Mouse (Mus musculus): Measurements from ENCODE around the gene Hmg20b. TPM values are rescaled to one million over a fixed set of nuclear protein-coding genes. Genes with fewer than 3 reads are reported as not detected.

The Hmg20b gene
- total RNA-seq (2023), result 10 to 100 TPM; 71.4 to 85.8 TPM

GRCm38 (mm10) chr10:81350351-81351063 lies at the start of gene Hmg20b:
Gene Hmg20b, minus strand, starts transcription at chr10:81350480.

GRCm38 (mm10) chr10:81392781-81393185 lies 42.5 kb upstream of the Hmg20b start, which contains the start of gene Smim24:
Gene Smim24, plus strand, starts transcription at chr10:81393051.

GRCm38 (mm10) chr10:81388505-81389055 lies 38.3 kb upstream of the Hmg20b start, which contains the start of gene Gm48552:
Gene Gm48552, plus strand, starts transcription at chr10:81389005.

GRCm38 (mm10) chr10:81383802-81384604 lies 33.7 kb upstream of the Hmg20b start, which contains the start of the genes Dohh and Gm48551:
Gene Dohh, plus strand, starts transcription at chr10:81384428.
Gene Gm48551, plus strand, starts transcription at chr10:81384466.

GRCm38 (mm10) chr10:81377793-81378552 lies 27.7 kb upstream of the Hmg20b start, which contains the start of gene Fzr1:
Gene Fzr1, minus strand, starts transcription at chr10:81378516.

GRCm38 (mm10) chr10:81365672-81366476 lies 15.6 kb upstream of the Hmg20b start, which contains the start of gene 4930404N11Rik:
Gene 4930404N11Rik, minus strand, starts transcription at chr10:81365816.

GRCm38 (mm10) chr10:81356991-81357844 lies 6.9 kb upstream of the Hmg20b start, which contains the start of gene Mfsd12:
Gene Mfsd12, plus strand, starts transcription at chr10:81357491.

GRCm38 (mm10) chr10:81342686-81343505 lies 7.4 kb downstream of the Hmg20b start, which contains the start of gene Gipc3:
Gene Gipc3, minus strand, starts transcription at chr10:81343266.

GRCm38 (mm10) chr10:81328386-81328785 lies 21.9 kb downstream of the Hmg20b start, which contains the start of gene Tbxa2r:
Gene Tbxa2r, plus strand, starts transcription at chr10:81328731.

GRCm38 (mm10) chr10:81320550-81321347 lies 29.5 kb downstream of the Hmg20b start, which contains the start of gene Cactin:
Gene Cactin, plus strand, starts transcription at chr10:81321103.

Other genes starting within 250 kb of the Hmg20b start
- gene Map2k2, start 244.6 kb downstream of the Hmg20b start, total RNA-seq (2023), result 100 to 1,000 TPM; 100 to 101 TPM
- 100 to 1,000 TPM; 124 TPM for gene Zbtb7a, start 215.3 kb downstream of the Hmg20b start, total RNA-seq (2023)
- 10 to 100 TPM; 23.5 to 34.3 TPM for gene Pias4, start 182.6 kb downstream of the Hmg20b start, total RNA-seq (2023)
- 1,000 to 10,000 TPM; 1,547 to 1,607 TPM for gene Eef2, start 173.8 kb downstream of the Hmg20b start, total RNA-seq (2023)
- gene Dapk3, start 167.5 kb downstream of the Hmg20b start, total RNA-seq (2023), result 10 to 100 TPM; 33.4 to 35.1 TPM
- gene 4930442H23Rik, start 166.6 kb downstream of the Hmg20b start, total RNA-seq (2023), result not detected
- gene Nmrk2, start 148.4 kb downstream of the Hmg20b start, total RNA-seq (2023), result not detected
- gene Atcay, start 119.6 kb downstream of the Hmg20b start, total RNA-seq (2023), result not detected
- gene Zfr2, start 117.3 kb downstream of the Hmg20b start, total RNA-seq (2023), result 1 to 10 TPM; 1.3 to 2.7 TPM
- gene Matk, start 97.5 kb downstream of the Hmg20b start, total RNA-seq (2023), result 10 to 100 TPM; 42.3 to 59.6 TPM
- 10 to 100 TPM; 75.9 to 85.4 TPM for gene Mrpl54, start 83.5 kb downstream of the Hmg20b start, total RNA-seq (2023)
- 10 to 100 TPM; 42.4 to 46.0 TPM for gene Apba3, start 83.5 kb downstream of the Hmg20b start, total RNA-seq (2023)
- 1 to 10 TPM; 1.7 to 4.5 TPM for gene Tjp3, start 58.9 kb downstream of the Hmg20b start, total RNA-seq (2023)
- gene Pip5k1c, start 57.5 kb downstream of the Hmg20b start, total RNA-seq (2023), result 100 to 1,000 TPM; 135 to 147 TPM
- gene Cactin, start 29.4 kb downstream of the Hmg20b start, total RNA-seq (2023), result 10 to 100 TPM; 29.4 to 32.4 TPM
- gene Tbxa2r, start 21.7 kb downstream of the Hmg20b start, total RNA-seq (2023), result under 1 TPM in 1 of 2 experiments, not detected in 1; 0.26 TPM
- under 1 TPM in 1 of 2 experiments, not detected in 1; 0.15 TPM for gene Gipc3, start 7.2 kb downstream of the Hmg20b start, total RNA-seq (2023)
- gene Mfsd12, start 7.0 kb upstream of the Hmg20b start, total RNA-seq (2023), result 10 to 100 TPM; 38.4 to 44.6 TPM
- 1 to 10 TPM; 3.5 to 3.7 TPM for gene 4930404N11Rik, start 15.3 kb upstream of the Hmg20b start, total RNA-seq (2023)
- gene Fzr1, start 28.0 kb upstream of the Hmg20b start, total RNA-seq (2023), result 10 to 100 TPM; 33.5 to 38.0 TPM
- 10 to 100 TPM; 31.3 to 35.2 TPM for gene Dohh, start 33.9 kb upstream of the Hmg20b start, total RNA-seq (2023)
- 1 to 10 TPM in 1 of 2 experiments, under 1 TPM in 1; 0.97 to 1.3 TPM for gene Gm48551, start 34.0 kb upstream of the Hmg20b start, total RNA-seq (2023)
- 1 to 10 TPM; 2.3 to 3.7 TPM for gene Gm48552, start 38.5 kb upstream of the Hmg20b start, total RNA-seq (2023)
- gene Smim24, start 42.6 kb upstream of the Hmg20b start, total RNA-seq (2023), result 10 to 100 TPM; 11.9 to 12.5 TPM
- 10 to 100 TPM; 71.7 to 75.6 TPM for gene Nfic, start 105.2 kb upstream of the Hmg20b start, total RNA-seq (2023)
- not detected for gene Celf5, start 132.2 kb upstream of the Hmg20b start, total RNA-seq (2023)
- gene Ncln, start 145.9 kb upstream of the Hmg20b start, total RNA-seq (2023), result 100 to 1,000 TPM; 108 to 128 TPM
- 10 to 100 TPM; 13.4 to 15.1 TPM for gene S1pr4, start 149.7 kb upstream of the Hmg20b start, total RNA-seq (2023)
- 10 to 100 TPM; 20.9 to 21.4 TPM for gene Gna15, start 173.7 kb upstream of the Hmg20b start, total RNA-seq (2023)
- gene Gna11, start 194.7 kb upstream of the Hmg20b start, total RNA-seq (2023), result 10 to 100 TPM; 12.5 to 13.8 TPM
- gene Aes, start 209.0 kb upstream of the Hmg20b start, total RNA-seq (2023), result 100 to 1,000 TPM; 239 to 246 TPM
- 1 to 10 TPM; 3.4 to 4.2 TPM for gene Tle2, start 224.1 kb upstream of the Hmg20b start, total RNA-seq (2023)

Data from monocyte, adult 59 days (primary cell).